Mouse (Mus musculus): ENCODE data around the gene Rarres2. TPM values are rescaled to one million over a fixed set of nuclear protein-coding genes. Genes with fewer than 3 reads are reported as not detected.

Rarres2 gene
- polyA plus RNA-seq, 1 experiment from 2014 or later, result 4.5 TPM

Other genes with a start within 250 kb of the Rarres2 start
- gene Krba1, start 177.2 kb downstream of the Rarres2 start, polyA plus RNA-seq (2015; fragmentation: Nextera tagmentation; extraction: Ambion mirVana), result 25.8 and 28.0 TPM in 2 replicates
- gene Zfp467, start 127.0 kb downstream of the Rarres2 start, polyA plus RNA-seq (2015; fragmentation: Nextera tagmentation; extraction: Ambion mirVana), result 30.2 and 31.6 TPM in 2 replicates
- 0.25 and 0.46 TPM in 2 replicates for gene Sspo, start 124.6 kb downstream of the Rarres2 start, polyA plus RNA-seq (2015; fragmentation: Nextera tagmentation; extraction: Ambion mirVana)
- 13.4 and 13.9 TPM in 2 replicates for gene Atp6v0e2, start 35.2 kb downstream of the Rarres2 start, polyA plus RNA-seq (2015; fragmentation: Nextera tagmentation; extraction: Ambion mirVana)
- 10.5 and 10.8 TPM in 2 replicates for gene Lrrc61, start 18.0 kb downstream of the Rarres2 start, polyA plus RNA-seq (2015; fragmentation: Nextera tagmentation; extraction: Ambion mirVana)
- gene Gm45021, start 16.8 kb upstream of the Rarres2 start, polyA plus RNA-seq (2015; fragmentation: Nextera tagmentation; extraction: Ambion mirVana), result not detected in 2 replicates
- gene Repin1, start 21.1 kb upstream of the Rarres2 start, polyA plus RNA-seq (2015; fragmentation: Nextera tagmentation; extraction: Ambion mirVana), result 23.0 and 24.2 TPM in 2 replicates
- gene Gm44965, start 21.2 kb upstream of the Rarres2 start, polyA plus RNA-seq (2015; fragmentation: Nextera tagmentation; extraction: Ambion mirVana), result 1.2 TPM in 1 of 2 replicates, not detected in the other
- gene Zfp775, start 29.3 kb upstream of the Rarres2 start, polyA plus RNA-seq (2015; fragmentation: Nextera tagmentation; extraction: Ambion mirVana), result 5.4 and 9.8 TPM in 2 replicates
- 1.3 and 1.5 TPM in 2 replicates for gene AI854703, start 54.0 kb upstream of the Rarres2 start, polyA plus RNA-seq (2015; fragmentation: Nextera tagmentation; extraction: Ambion mirVana)
- gene Gimap8, start 74.4 kb upstream of the Rarres2 start, polyA plus RNA-seq (2015; fragmentation: Nextera tagmentation; extraction: Ambion mirVana), result 0.46 and 0.98 TPM in 2 replicates
- gene Gimap9, start 103.3 kb upstream of the Rarres2 start, polyA plus RNA-seq (2015; fragmentation: Nextera tagmentation; extraction: Ambion mirVana), result 13.6 and 17.1 TPM in 2 replicates
- 10.9 and 11.4 TPM in 2 replicates for gene Gimap4, start 111.8 kb upstream of the Rarres2 start, polyA plus RNA-seq (2015; fragmentation: Nextera tagmentation; extraction: Ambion mirVana)
- gene Gimap6, start 135.4 kb upstream of the Rarres2 start, polyA plus RNA-seq (2015; fragmentation: Nextera tagmentation; extraction: Ambion mirVana), result 15.5 and 20.3 TPM in 2 replicates
- 1.4 and 1.6 TPM in 2 replicates for gene Gm28053, start 145.8 kb upstream of the Rarres2 start, polyA plus RNA-seq (2015; fragmentation: Nextera tagmentation; extraction: Ambion mirVana)
- gene Gimap7, start 145.8 kb upstream of the Rarres2 start, polyA plus RNA-seq (2015; fragmentation: Nextera tagmentation; extraction: Ambion mirVana), result not detected in 2 replicates
- 8.0 and 9.0 TPM in 2 replicates for gene Gimap1, start 166.3 kb upstream of the Rarres2 start, polyA plus RNA-seq (2015; fragmentation: Nextera tagmentation; extraction: Ambion mirVana)
- gene Gimap5, start 173.4 kb upstream of the Rarres2 start, polyA plus RNA-seq (2015; fragmentation: Nextera tagmentation; extraction: Ambion mirVana), result 2.3 and 3.8 TPM in 2 replicates
- not detected in 2 replicates for gene Gimap3, start 198.1 kb upstream of the Rarres2 start, polyA plus RNA-seq (2015; fragmentation: Nextera tagmentation; extraction: Ambion mirVana)